Mouse (Mus musculus): ENCODE data around the gene 4931428L18Rik. TPM values are rescaled to one million over a fixed set of nuclear protein-coding genes. Genes with fewer than 3 reads are reported as not detected.

4931428L18Rik gene
- polyA plus RNA-seq, 1 experiment = not detected

- no peak overlapping the region for H3K4me3 ChIP-seq (ENCODE audit: control insufficient read depth, insufficient read depth, low read length)
- DNase-seq = no peak
- H3K4me1 ChIP-seq (replicated peaks; ENCODE audit: control insufficient read depth, insufficient read depth, low read length) = no peaks in the 10 kb centered on the region
- no peak overlapping the region for H3K27ac ChIP-seq (ENCODE audit: control insufficient read depth, insufficient read depth, low read length)
- no peaks in the 10 kb centered on the region for H3K27me3 ChIP-seq (ENCODE audit: control insufficient read depth, insufficient read depth, low read length)
- TF ChIP-seq CTCF (IDR thresholded peaks at IDR 0.05; ENCODE audit: borderline replicate concordance, control insufficient read depth, extremely low read depth, insufficient read depth, low read length, poor library complexity) (no peak), POLR2A (IDR thresholded peaks at IDR 0.05; ENCODE audit: control insufficient read depth, extremely low read depth, insufficient read depth, low read length, poor library complexity) (no peak)
- 27% methylated on average over 5 of the region's 5 CpGs for WGBS
- H3K36me3 ChIP-seq (ENCODE audit: control insufficient read depth, insufficient read depth, low read length) = no peaks in the 10 kb centered on the region
Observed at GRCm38 (mm10) chr1:31049954-31050652, 172.4 kb downstream of the 4931428L18Rik start.

- no peaks in the 10 kb centered on the region for H3K4me1 ChIP-seq (replicated peaks; ENCODE audit: control insufficient read depth, insufficient read depth, low read length)
- WGBS = 93% methylated on average over 3 of the region's 3 CpGs
- no peak for TF ChIP-seq POLR2A (IDR thresholded peaks at IDR 0.05; ENCODE audit: control insufficient read depth, extremely low read depth, insufficient read depth, low read length, poor library complexity)
- no peak for TF ChIP-seq CTCF (IDR thresholded peaks at IDR 0.05; ENCODE audit: borderline replicate concordance, control insufficient read depth, extremely low read depth, insufficient read depth, low read length, poor library complexity)
- H3K36me3 ChIP-seq (ENCODE audit: control insufficient read depth, insufficient read depth, low read length) = no peaks in the 10 kb centered on the region
- H3K4me3 ChIP-seq (ENCODE audit: control insufficient read depth, insufficient read depth, low read length) = no peak overlapping the region
- H3K27me3 ChIP-seq (ENCODE audit: control insufficient read depth, insufficient read depth, low read length) = no peaks in the 10 kb centered on the region
- DNase-seq = no peak
- H3K27ac ChIP-seq (ENCODE audit: control insufficient read depth, insufficient read depth, low read length) = no peak overlapping the region
Observed at GRCm38 (mm10) chr1:31043208-31043607, 179.3 kb downstream of the 4931428L18Rik start.

- Histone ChIP-seq H3K4me3 (ENCODE audit: control insufficient read depth, insufficient read depth, low read length) (no peak overlapping the region), H3K27me3 (ENCODE audit: control insufficient read depth, insufficient read depth, low read length) (no peaks in the 10 kb centered on the region), H3K36me3 (ENCODE audit: control insufficient read depth, insufficient read depth, low read length) (no peaks in the 10 kb centered on the region), H3K4me1 (replicated peaks; ENCODE audit: control insufficient read depth, insufficient read depth, low read length) (no peaks in the 10 kb centered on the region), H3K27ac (ENCODE audit: control insufficient read depth, insufficient read depth, low read length) (no peak overlapping the region)
- WGBS = 93% methylated on average over 4 of the region's 4 CpGs
- no peak for DNase-seq
- no peak for TF ChIP-seq CTCF (IDR thresholded peaks at IDR 0.05; ENCODE audit: borderline replicate concordance, control insufficient read depth, extremely low read depth, insufficient read depth, low read length, poor library complexity)
- no peak for TF ChIP-seq POLR2A (IDR thresholded peaks at IDR 0.05; ENCODE audit: control insufficient read depth, extremely low read depth, insufficient read depth, low read length, poor library complexity)
Observed at GRCm38 (mm10) chr1:31042793-31043192, 179.7 kb downstream of the 4931428L18Rik start.

GRCm38 (mm10) chr1:31033851-31034534 lies 188.5 kb downstream of the 4931428L18Rik start:
- DNase-seq = no peak
- no peaks in the 10 kb centered on the region for H3K36me3 ChIP-seq (ENCODE audit: control insufficient read depth, insufficient read depth, low read length)
- H3K4me3 ChIP-seq (ENCODE audit: control insufficient read depth, insufficient read depth, low read length) = no peak overlapping the region
- TF ChIP-seq CTCF (IDR thresholded peaks at IDR 0.05; ENCODE audit: borderline replicate concordance, control insufficient read depth, extremely low read depth, insufficient read depth, low read length, poor library complexity) (no peak), POLR2A (IDR thresholded peaks at IDR 0.05; ENCODE audit: control insufficient read depth, extremely low read depth, insufficient read depth, low read length, poor library complexity) (no peak)
- no peaks in the 10 kb centered on the region for H3K27me3 ChIP-seq (ENCODE audit: control insufficient read depth, insufficient read depth, low read length)
- 61% methylated on average over 2 of the region's 2 CpGs for WGBS
- H3K27ac ChIP-seq (ENCODE audit: control insufficient read depth, insufficient read depth, low read length) = no peak overlapping the region
- no peaks in the 10 kb centered on the region for H3K4me1 ChIP-seq (replicated peaks; ENCODE audit: control insufficient read depth, insufficient read depth, low read length)

GRCm38 (mm10) chr1:31032351-31032750 lies 190.1 kb downstream of the 4931428L18Rik start:
- TF ChIP-seq POLR2A (IDR thresholded peaks at IDR 0.05; ENCODE audit: control insufficient read depth, extremely low read depth, insufficient read depth, low read length, poor library complexity) = no peak
- TF ChIP-seq CTCF (IDR thresholded peaks at IDR 0.05; ENCODE audit: borderline replicate concordance, control insufficient read depth, extremely low read depth, insufficient read depth, low read length, poor library complexity) = no peak
- no peaks in the 10 kb centered on the region for H3K4me1 ChIP-seq (replicated peaks; ENCODE audit: control insufficient read depth, insufficient read depth, low read length)
- H3K4me3 ChIP-seq (ENCODE audit: control insufficient read depth, insufficient read depth, low read length) = no peak overlapping the region
- H3K27ac ChIP-seq (ENCODE audit: control insufficient read depth, insufficient read depth, low read length) = no peak overlapping the region
- 90% methylated on average over 2 of the region's 2 CpGs for WGBS
- H3K36me3 ChIP-seq (ENCODE audit: control insufficient read depth, insufficient read depth, low read length) = no peaks in the 10 kb centered on the region
- DNase-seq = no peak
- H3K27me3 ChIP-seq (ENCODE audit: control insufficient read depth, insufficient read depth, low read length) = no peaks in the 10 kb centered on the region

- Histone ChIP-seq H3K4me3 (ENCODE audit: control insufficient read depth, insufficient read depth, low read length) (no peak overlapping the region), H3K36me3 (ENCODE audit: control insufficient read depth, insufficient read depth, low read length) (no peaks in the 10 kb centered on the region), H3K27me3 (ENCODE audit: control insufficient read depth, insufficient read depth, low read length) (no peaks in the 10 kb centered on the region), H3K27ac (ENCODE audit: control insufficient read depth, insufficient read depth, low read length) (no peak overlapping the region), H3K4me1 (replicated peaks; ENCODE audit: control insufficient read depth, insufficient read depth, low read length) (no peaks in the 10 kb centered on the region)
- TF ChIP-seq POLR2A (IDR thresholded peaks at IDR 0.05; ENCODE audit: control insufficient read depth, extremely low read depth, insufficient read depth, low read length, poor library complexity) (no peak), CTCF (IDR thresholded peaks at IDR 0.05; ENCODE audit: borderline replicate concordance, control insufficient read depth, extremely low read depth, insufficient read depth, low read length, poor library complexity) (no peak)
- DNase-seq = no peak
Observed at GRCm38 (mm10) chr1:31023173-31023572, 199.3 kb downstream of the 4931428L18Rik start.

Measured in thymus, adult 2 months (tissue).